Mouse (Mus musculus): ENCODE measurements at regions not wholly inside any gene's neighbourhood (a gene's known extent, or its start where the extent isn't known, plus 50 kb on each side); places are given as distances from the start of the nearest gene placed in this dataset.

DNA sequence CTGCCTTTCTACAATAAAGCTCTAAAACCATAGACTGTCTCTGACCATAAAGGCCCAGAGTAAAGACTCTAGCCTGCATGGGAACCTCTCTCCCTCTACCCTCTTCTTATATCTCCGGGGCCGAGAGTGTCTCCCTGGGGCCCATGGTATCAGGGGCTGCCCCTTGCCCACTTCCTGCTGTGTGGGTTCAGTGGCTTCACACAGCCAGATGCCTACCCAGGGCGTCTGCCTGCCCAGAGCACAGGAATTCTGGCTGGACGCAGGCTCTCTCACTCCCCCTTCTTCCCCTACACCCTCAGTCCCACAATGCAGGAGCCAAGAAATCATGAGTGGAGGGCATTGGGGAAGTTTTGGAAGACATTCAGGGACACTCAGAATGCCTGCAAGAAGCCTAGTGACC lies 150.8 kb downstream of the Bod1 start:
- Histone ChIP-seq H3K4me3 (replicated peaks; ENCODE audit: low read length) (no peak overlapping the region), H3K36me3 (ENCODE audit: control insufficient read depth, insufficient read depth, low read length) (no peaks in the 10 kb centered on the region), H3K4me2 (replicated peaks; ENCODE audit: low read depth, low read length, severe bottlenecking) (no peak overlapping the region), H3K9ac (ENCODE audit: low read depth, low read length, severe bottlenecking) (no peak overlapping the region), H3K9me3 (ENCODE audit: control insufficient read depth, low read length) (no peaks in the 10 kb centered on the region), H3K27me3 (ENCODE audit: control insufficient read depth, insufficient read depth, low read length) (no peaks in the 10 kb centered on the region), H3K27ac (replicated peaks; ENCODE audit: low read depth, low read length) (no peak overlapping the region), H3K4me1 (ENCODE audit: control insufficient read depth, insufficient read depth, low read length) (no peaks in the 10 kb centered on the region)
- ATAC-seq (ENCODE audit: low FRiP score, low read depth), result no peak
- DNase-seq (ENCODE audit: low spot score), result no peak
- TF ChIP-seq POLR2A (IDR thresholded peaks at IDR 0.05; ENCODE audit: borderline replicate concordance, extremely low read depth, insufficient read depth, insufficient read length), result no peak
- whole genome bisulfite sequencing, result 79% methylated on average over 4 of the region's 4 CpGs

- no peak overlapping the region for H3K27ac ChIP-seq (replicated peaks; ENCODE audit: low read depth, low read length)
- H3K4me2 ChIP-seq (replicated peaks; ENCODE audit: low read depth, low read length, severe bottlenecking), result no peak overlapping the region
- no peaks in the 10 kb centered on the region for H3K36me3 ChIP-seq (ENCODE audit: control insufficient read depth, insufficient read depth, low read length)
- H3K27me3 ChIP-seq (ENCODE audit: control insufficient read depth, insufficient read depth, low read length), result no peaks in the 10 kb centered on the region
- WGBS, result 68% methylated on average over 5 of the region's 5 CpGs
- TF ChIP-seq POLR2A (IDR thresholded peaks at IDR 0.05; ENCODE audit: borderline replicate concordance, extremely low read depth, insufficient read depth, insufficient read length), result no peak
- no peak overlapping the region for H3K4me3 ChIP-seq (replicated peaks; ENCODE audit: low read length)
- H3K9ac ChIP-seq (ENCODE audit: low read depth, low read length, severe bottlenecking), result no peak overlapping the region
- H3K9me3 ChIP-seq (ENCODE audit: control insufficient read depth, low read length), result no peaks in the 10 kb centered on the region
- no peaks in the 10 kb centered on the region for H3K4me1 ChIP-seq (ENCODE audit: control insufficient read depth, insufficient read depth, low read length)
- ATAC-seq (ENCODE audit: low FRiP score, low read depth) (no peak), DNase-seq (ENCODE audit: low spot score) (no peak)
These were observed 133.5 kb upstream of the Stc2 start for GRCm38 (mm10) chr11:31503239-31503916.

DNA sequence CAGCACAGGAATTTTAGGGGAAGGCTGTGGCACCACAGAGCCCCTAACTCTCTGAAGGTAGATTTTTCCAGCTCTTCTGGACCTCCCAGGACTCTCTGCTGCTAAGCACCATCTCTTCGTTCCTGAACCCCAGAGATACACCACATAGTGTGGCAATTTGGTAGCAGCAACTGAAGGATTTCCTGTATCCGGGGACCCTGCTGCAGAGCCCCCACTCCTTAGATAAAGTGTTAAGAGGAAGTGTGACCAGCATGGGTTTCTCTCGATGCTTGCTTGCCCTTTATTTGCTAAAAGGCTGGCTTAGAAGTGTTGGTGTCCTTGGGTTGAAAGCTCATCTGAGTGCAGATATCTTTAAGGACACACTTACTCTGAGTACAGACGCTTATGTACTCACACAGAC lies 115.6 kb upstream of the Stc2 start:
- Histone ChIP-seq H3K4me2 (replicated peaks; ENCODE audit: low read depth, low read length, severe bottlenecking) (no peak overlapping the region), H3K36me3 (ENCODE audit: control insufficient read depth, insufficient read depth, low read length) (no peaks in the 10 kb centered on the region), H3K4me3 (replicated peaks; ENCODE audit: low read length) (no peak overlapping the region), H3K27me3 (ENCODE audit: control insufficient read depth, insufficient read depth, low read length) (no peaks in the 10 kb centered on the region), H3K9ac (ENCODE audit: low read depth, low read length, severe bottlenecking) (no peak overlapping the region), H3K9me3 (ENCODE audit: control insufficient read depth, low read length) (no peaks in the 10 kb centered on the region), H3K27ac (replicated peaks; ENCODE audit: low read depth, low read length) (no peak overlapping the region), H3K4me1 (ENCODE audit: control insufficient read depth, insufficient read depth, low read length) (no peaks in the 10 kb centered on the region)
- 63% methylated on average over 4 of the region's 4 CpGs for WGBS
- DNase-seq (ENCODE audit: low spot score), result no peak
- ATAC-seq (ENCODE audit: low FRiP score, low read depth), result no peak
- TF ChIP-seq POLR2A (IDR thresholded peaks at IDR 0.05; ENCODE audit: borderline replicate concordance, extremely low read depth, insufficient read depth, insufficient read length), result no peak

DNA sequence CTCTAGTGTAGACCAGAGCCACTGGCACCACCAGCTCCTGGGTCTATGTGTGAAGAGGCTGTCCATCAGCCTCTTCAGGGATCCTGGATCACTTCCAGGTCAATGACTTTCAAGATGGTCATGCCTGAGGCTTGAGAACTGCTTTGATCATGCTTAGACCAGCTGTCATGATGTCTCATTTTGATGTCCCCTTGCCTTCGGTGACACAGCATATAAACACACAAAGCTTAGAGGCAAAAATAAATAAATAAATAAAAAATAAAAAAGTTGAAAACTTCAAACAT lies 111.1 kb upstream of the Stc2 start:
- H3K27me3 ChIP-seq (ENCODE audit: control insufficient read depth, insufficient read depth, low read length), result no peaks in the 10 kb centered on the region
- DNase-seq (ENCODE audit: low spot score) (no peak), ATAC-seq (ENCODE audit: low FRiP score, low read depth) (no peak)
- no peak overlapping the region for H3K9ac ChIP-seq (ENCODE audit: low read depth, low read length, severe bottlenecking)
- no peak overlapping the region for H3K4me3 ChIP-seq (replicated peaks; ENCODE audit: low read length)
- WGBS, result 90% methylated on average over 1 of the region's 1 CpGs
- no peaks in the 10 kb centered on the region for H3K9me3 ChIP-seq (ENCODE audit: control insufficient read depth, low read length)
- H3K4me1 ChIP-seq (ENCODE audit: control insufficient read depth, insufficient read depth, low read length), result no peaks in the 10 kb centered on the region
- no peaks in the 10 kb centered on the region for H3K36me3 ChIP-seq (ENCODE audit: control insufficient read depth, insufficient read depth, low read length)
- no peak for TF ChIP-seq POLR2A (IDR thresholded peaks at IDR 0.05; ENCODE audit: borderline replicate concordance, extremely low read depth, insufficient read depth, insufficient read length)
- no peak overlapping the region for H3K4me2 ChIP-seq (replicated peaks; ENCODE audit: low read depth, low read length, severe bottlenecking)
- no peak overlapping the region for H3K27ac ChIP-seq (replicated peaks; ENCODE audit: low read depth, low read length)

GRCm38 (mm10) chr11:31480225-31481056 lies 110.6 kb upstream of the Stc2 start:
- H3K4me3 ChIP-seq (replicated peaks; ENCODE audit: low read length), result no peak overlapping the region
- H3K27ac ChIP-seq (replicated peaks; ENCODE audit: low read depth, low read length), result no peak overlapping the region
- no peaks in the 10 kb centered on the region for H3K9me3 ChIP-seq (ENCODE audit: control insufficient read depth, low read length)
- H3K4me2 ChIP-seq (replicated peaks; ENCODE audit: low read depth, low read length, severe bottlenecking), result no peak overlapping the region
- no peak for TF ChIP-seq POLR2A (IDR thresholded peaks at IDR 0.05; ENCODE audit: borderline replicate concordance, extremely low read depth, insufficient read depth, insufficient read length)
- DNase-seq (ENCODE audit: low spot score), result no peak
- H3K36me3 ChIP-seq (ENCODE audit: control insufficient read depth, insufficient read depth, low read length), result no peaks in the 10 kb centered on the region
- H3K9ac ChIP-seq (ENCODE audit: low read depth, low read length, severe bottlenecking), result no peak overlapping the region
- H3K4me1 ChIP-seq (ENCODE audit: control insufficient read depth, insufficient read depth, low read length), result no peaks in the 10 kb centered on the region
- H3K27me3 ChIP-seq (ENCODE audit: control insufficient read depth, insufficient read depth, low read length), result no peaks in the 10 kb centered on the region
- WGBS, result 69% methylated on average over 5 of the region's 5 CpGs
- no peak for ATAC-seq (ENCODE audit: low FRiP score, low read depth)

All from limb, embryonic 14.5 days (tissue).